Mouse (Mus musculus) embryonic facial prominence, embryonic 14.5 days (tissue): Measurements from ENCODE around the gene Fam19a3. TPM values are rescaled to one million over a fixed set of nuclear protein-coding genes. Genes with fewer than 3 reads are reported as not detected.

Source experiments
- ATAC-seq: fragments of 200-750 bp; cut with Nextera tagmentation; 2 replicates; pipeline ENCODE4 v1.8.0; 2017; ENCODE audit warnings: low read depth, moderate number of reproducible peaks, moderate TSS enrichment
- DNase-seq: peaks from one replicate; pipeline ENCODE4 v3.0.0-alpha.2; 2015; ENCODE audit warnings: low spot score
- H3K27ac ChIP-seq: fragments of 300-500 bp; sonication (generic); replicated peaks from 2 replicates; pipeline ENCODE4 v1.5.1; 2014; ENCODE audit warnings: low read depth, mild to moderate bottlenecking, low read length, moderate library complexity
- H3K27me3 ChIP-seq: fragments of 300-500 bp; sonication (generic); replicated peaks from 2 replicates; pipeline ENCODE4 v1.6.1; 2014; ENCODE audit warnings: low read length; ENCODE audit not compliant: control insufficient read depth, insufficient read depth
- H3K36me3 ChIP-seq: fragments of 300-500 bp; sonication (generic); 2 replicates; pipeline ENCODE4 v1.6.1; 2014; ENCODE audit warnings: low read length, mixed read lengths; ENCODE audit not compliant: control insufficient read depth, insufficient read depth
- H3K4me1 ChIP-seq: fragments of 300-500 bp; sonication (generic); 2 replicates; pipeline ENCODE4 v1.6.1; 2014; ENCODE audit warnings: antibody characterized with exemption, low read length; ENCODE audit not compliant: control insufficient read depth, insufficient read depth
- H3K4me2 ChIP-seq: fragments of 300-500 bp; sonication (generic); 2 replicates; pipeline ENCODE4 v1.6.1; 2014; ENCODE audit warnings: low read depth, mild to moderate bottlenecking, low read length, moderate library complexity, mixed read lengths
- H3K4me3 ChIP-seq: fragments of 300-500 bp; sonication (generic); 2 replicates; pipeline ENCODE4 v1.5.1; 2014; ENCODE audit warnings: low read depth, mild to moderate bottlenecking, low read length
- H3K9ac ChIP-seq: fragments of 300-500 bp; sonication (generic); 2 replicates; pipeline ENCODE4 v1.6.1; 2014; ENCODE audit warnings: low read depth, mild to moderate bottlenecking, low read length, moderate library complexity, mixed read lengths
- H3K9me3 ChIP-seq: fragments of 300-500 bp; sonication (generic); 2 replicates; pipeline ENCODE4 v1.6.1; 2016; ENCODE audit warnings: low read length; ENCODE audit not compliant: control insufficient read depth
- WGBS: fragments of 180-500 bp; shearing (Covaris S2); extraction: QIAGEN DNeasy Blood & Tissue Kit; methylation state at CpG from one replicate; pipeline ENCODE4 v1.1.7; 2014; 5-methylcytosine and 5-hydroxymethylcytosine counted together
- polyA plus RNA-seq: library from polyadenylated mRNA; unstranded; fragments of >200 nt; fragmentation: Nextera tagmentation; extraction: Ambion mirVana; gene quantifications from 2 replicates; pipeline ENCODE4 v1.2.1, GENCODE M21; 2014

Gene Fam19a3
- polyA plus RNA-seq, 1 experiment from 2014 or later, result 0.24 TPM

GRCm38 (mm10) chr3:104795661-104796340, 14.2 kb upstream of the Fam19a3 start:
- H3K4me3 ChIP-seq, result no peak overlapping the region
- H3K27me3 ChIP-seq, result no peaks in the 10 kb centered on the region
- H3K36me3 ChIP-seq, result peaks cover 78% of the 10 kb centered on the region
- 66% methylated on average over 15 of the region's 15 CpGs for WGBS
- H3K9me3 ChIP-seq, result no peaks in the 10 kb centered on the region
- no peak for ATAC-seq
- H3K4me2 ChIP-seq, result no peak overlapping the region
- peaks cover 45% of the 10 kb centered on the region for H3K4me1 ChIP-seq
- no peak overlapping the region for H3K27ac ChIP-seq
- H3K9ac ChIP-seq, result no peak overlapping the region
- DNase-seq, result no peak

GRCm38 (mm10) chr3:104794953-104795470, 13.4 kb upstream of the Fam19a3 start:
- H3K27me3 ChIP-seq, result no peaks in the 10 kb centered on the region
- ATAC-seq (no peak), DNase-seq (no peak)
- no peak overlapping the region for H3K9ac ChIP-seq
- no peak overlapping the region for H3K4me3 ChIP-seq
- H3K9me3 ChIP-seq, result no peaks in the 10 kb centered on the region
- 55% methylated on average over 11 of the region's 12 CpGs for WGBS
- peak overlapping the region; percentile 79 for H3K27ac ChIP-seq
- peaks cover 51% of the 10 kb centered on the region for H3K4me1 ChIP-seq
- H3K36me3 ChIP-seq, result peaks cover 70% of the 10 kb centered on the region
- no peak overlapping the region for H3K4me2 ChIP-seq

GRCm38 (mm10) chr3:104793871-104794828, 12.5 kb upstream of the Fam19a3 start:
- H3K36me3 ChIP-seq, result peaks cover 61% of the 10 kb centered on the region
- H3K27me3 ChIP-seq, result no peaks in the 10 kb centered on the region
- H3K4me3 ChIP-seq, result 0 out of 2 replicates have a peak overlapping the region, but pooled peaks have one; percentile 3
- DNase-seq, result peak; percentile 96
- peak overlapping the region; percentile 33 for H3K4me2 ChIP-seq
- H3K4me1 ChIP-seq, result peaks cover 53% of the 10 kb centered on the region
- peak; percentile 84 for ATAC-seq
- H3K27ac ChIP-seq, result peak overlapping the region; percentile 79
- WGBS, result 44% methylated on average over 20 of the region's 20 CpGs
- 0 out of 2 replicates have a peak overlapping the region, but pooled peaks have one; percentile 30 for H3K9ac ChIP-seq
- no peaks in the 10 kb centered on the region for H3K9me3 ChIP-seq

- ATAC-seq, result no peak
- H3K27ac ChIP-seq, result peak overlapping the region; percentile 33; the same call in 1 of the 2 replicates
These were observed 11.0 kb upstream of the Fam19a3 start for GRCm38 (mm10) chr3:104792360-104793270.

GRCm38 (mm10) chr3:104791671-104792070, 10.0 kb upstream of the Fam19a3 start:
- WGBS, result 89% methylated on average over 8 of the region's 8 CpGs
- Histone ChIP-seq H3K9me3 (no peaks in the 10 kb centered on the region), H3K4me1 (peaks cover 53% of the 10 kb centered on the region), H3K27me3 (no peaks in the 10 kb centered on the region), H3K4me3 (no peak overlapping the region), H3K36me3 (peaks cover 43% of the 10 kb centered on the region), H3K9ac (no peak overlapping the region), H3K4me2 (peak overlapping the region; percentile 89), H3K27ac (peak overlapping the region; percentile 82; the same call in 1 of the 2 replicates)
- ATAC-seq, result no peak
- no peak for DNase-seq

More at GRCm38 (mm10) chr3:104792360-104793270, 11.0 kb upstream of the Fam19a3 start:
- Histone ChIP-seq H3K4me3 (no peak overlapping the region), H3K4me1 (peaks cover 53% of the 10 kb centered on the region), H3K36me3 (peaks cover 52% of the 10 kb centered on the region), H3K9me3 (no peaks in the 10 kb centered on the region), H3K27me3 (no peaks in the 10 kb centered on the region), H3K9ac (no peak overlapping the region), H3K4me2 (no peak overlapping the region)
- no peak for DNase-seq
- WGBS, result 67% methylated on average over 15 of the region's 15 CpGs

- peaks cover 53% of the 10 kb centered on the region for H3K4me1 ChIP-seq
- H3K27ac ChIP-seq, result peak overlapping the region; percentile 82
- no peaks in the 10 kb centered on the region for H3K9me3 ChIP-seq
- no peaks in the 10 kb centered on the region for H3K27me3 ChIP-seq
- DNase-seq (no peak), ATAC-seq (no peak)
- H3K4me2 ChIP-seq, result peak overlapping the region; percentile 89
- peak overlapping the region; percentile 57 for H3K9ac ChIP-seq
- 33% methylated on average over 4 of the region's 4 CpGs for WGBS
- H3K36me3 ChIP-seq, result peaks cover 37% of the 10 kb centered on the region
- H3K4me3 ChIP-seq, result peak overlapping the region; percentile 47
These were observed 9.4 kb upstream of the Fam19a3 start for GRCm38 (mm10) chr3:104791017-104791416.

- H3K27me3 ChIP-seq, result no peaks in the 10 kb centered on the region
- H3K4me3 ChIP-seq, result peak overlapping the region; percentile 47
- H3K9me3 ChIP-seq, result no peaks in the 10 kb centered on the region
- 11% methylated on average over 6 of the region's 6 CpGs for WGBS
- peaks cover 32% of the 10 kb centered on the region for H3K36me3 ChIP-seq
- peak; percentile 60 for ATAC-seq
- peak overlapping the region; percentile 89 for H3K4me2 ChIP-seq
- peak; percentile 88 for DNase-seq
- H3K27ac ChIP-seq, result peak overlapping the region; percentile 82
- peaks cover 50% of the 10 kb centered on the region for H3K4me1 ChIP-seq
- peak overlapping the region; percentile 71 for H3K9ac ChIP-seq
These were observed 8.8 kb upstream of the Fam19a3 start for GRCm38 (mm10) chr3:104790401-104790937.
